Mouse (Mus musculus): ENCODE measurements around the gene Zbtb5.
A peak's percentile ranks its signal among the peaks of the same experiment; 100 is the strongest.
"Not testable (repeated sequence)": the region's sequence is repeated elsewhere in the genome, so short reads cannot be mapped to it uniquely, and the experiment has no call there.

The Zbtb5 gene

GRCm38 (mm10) chr4:45010806-45011415, 1.3 kb downstream of the Zbtb5 start:
- no peak for DNase-seq

GRCm38 (mm10) chr4:45005452-45005851, 6.8 kb downstream of the Zbtb5 start:
- no peak for DNase-seq

GRCm38 (mm10) chr4:45000001-45000400, 12.2 kb downstream of the Zbtb5 start:
- DNase-seq = no peak

GRCm38 (mm10) chr4:44998071-44998470, 14.1 kb downstream of the Zbtb5 start:
- DNase-seq = no peak

- no peak for DNase-seq
Measured at GRCm38 (mm10) chr4:44994776-44995175, 17.4 kb downstream of the Zbtb5 start.

- DNase-seq = no peak
Measured at GRCm38 (mm10) chr4:44993847-44994246, 18.4 kb downstream of the Zbtb5 start.

- DNase-seq = not testable (repeated sequence)
Measured at GRCm38 (mm10) chr4:44993179-44993578, 19.0 kb downstream of the Zbtb5 start.

GRCm38 (mm10) chr4:44992330-44992729, 19.9 kb downstream of the Zbtb5 start:
- DNase-seq = not testable (repeated sequence)

- DNase-seq = no peak
Measured at GRCm38 (mm10) chr4:44990560-44990959, 21.7 kb downstream of the Zbtb5 start.

- DNase-seq = no peak
Measured at GRCm38 (mm10) chr4:44983131-44983740, 29.0 kb downstream of the Zbtb5 start.

GRCm38 (mm10) chr4:44982440-44983130, 29.6 kb downstream of the Zbtb5 start:
- DNase-seq = no peak

GRCm38 (mm10) chr4:44981974-44982287, 30.3 kb downstream of the Zbtb5 start:
- DNase-seq = no peak

- DNase-seq = peak; percentile 74
Measured at GRCm38 (mm10) chr4:44981280-44981973, 30.8 kb downstream of the Zbtb5 start, which contains the start of gene Grhpr. Grhpr (plus strand) TSS chr4:44981395.

- DNase-seq = no peak
Measured at GRCm38 (mm10) chr4:44979794-44980338, 32.3 kb downstream of the Zbtb5 start.

GRCm38 (mm10) chr4:44978175-44978574, 34.0 kb downstream of the Zbtb5 start:
- DNase-seq = no peak

- no peak for DNase-seq
Measured at GRCm38 (mm10) chr4:44976921-44977710, 35.1 kb downstream of the Zbtb5 start.

- DNase-seq = no peak
Measured at GRCm38 (mm10) chr4:44976026-44976615, 36.1 kb downstream of the Zbtb5 start.

- no peak for DNase-seq
Measured at GRCm38 (mm10) chr4:44974331-44974730, 37.9 kb downstream of the Zbtb5 start.

GRCm38 (mm10) chr4:44973871-44974270, 38.3 kb downstream of the Zbtb5 start:
- no peak for DNase-seq

- DNase-seq = peak; percentile 95
Measured at GRCm38 (mm10) chr4:44973450-44973849, 38.8 kb downstream of the Zbtb5 start.

GRCm38 (mm10) chr4:44970612-44971110, 41.6 kb downstream of the Zbtb5 start:
- no peak for DNase-seq

GRCm38 (mm10) chr4:44970056-44970455, 42.2 kb downstream of the Zbtb5 start:
- DNase-seq = no peak
